Mouse (Mus musculus): ENCODE measurements around the gene Tulp3.
"Not testable (repeated sequence)": the region's sequence is repeated elsewhere in the genome, so short reads cannot be mapped to it uniquely, and the experiment has no call there.

DNA sequence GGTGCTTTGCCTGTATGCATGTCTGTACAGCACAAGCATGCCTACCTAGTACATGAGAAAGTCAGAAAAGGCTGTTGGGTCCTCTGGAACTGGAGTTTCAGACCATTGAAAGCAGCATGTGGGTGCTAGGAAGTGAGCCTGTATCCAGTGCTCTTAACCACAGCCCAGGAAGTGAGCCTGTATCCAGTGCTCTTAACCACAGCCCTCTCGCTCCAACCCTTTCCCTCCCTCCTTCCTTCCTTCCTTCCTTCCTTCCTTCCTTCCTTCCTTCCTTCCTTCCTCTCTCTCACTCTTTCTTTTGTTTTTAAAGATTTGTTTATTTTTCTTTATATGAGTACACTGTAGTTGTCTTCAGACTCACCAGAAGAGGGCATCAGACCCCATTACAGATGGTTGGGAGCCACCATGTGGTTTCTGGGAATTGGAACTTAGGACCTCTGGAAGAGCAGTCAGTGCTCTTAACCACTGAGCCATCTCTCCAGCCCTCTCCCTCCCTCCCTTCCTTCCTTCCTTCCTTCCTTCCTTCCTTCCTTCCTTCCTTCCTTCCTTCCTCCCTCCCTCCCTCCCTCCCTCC lies 25.0 kb upstream of the Tulp3 start:
- TF ChIP-seq CTCF (conservative IDR thresholded peaks at IDR 0.05 in 1 of 2, IDR thresholded peaks at IDR 0.05 in 1 of 2; ENCODE audit: low read depth in 2 of 2, low read length in 2 of 2): peak in 1 of 2 experiments; percentile 20; a peak in 1 of 4 replicates
- not testable (repeated sequence) for TF ChIP-seq RAD21, POLR2A, MYC (IDR thresholded peaks at IDR 0.05; ENCODE audit: low read depth, low read length)
